Mouse (Mus musculus): ENCODE data around the gene B4galnt4. TPM values are rescaled to one million over a fixed set of nuclear protein-coding genes. Genes with fewer than 3 reads are reported as not detected.

B4galnt4 gene
- polyA plus RNA-seq, 1 experiment: 103 TPM

DNA sequence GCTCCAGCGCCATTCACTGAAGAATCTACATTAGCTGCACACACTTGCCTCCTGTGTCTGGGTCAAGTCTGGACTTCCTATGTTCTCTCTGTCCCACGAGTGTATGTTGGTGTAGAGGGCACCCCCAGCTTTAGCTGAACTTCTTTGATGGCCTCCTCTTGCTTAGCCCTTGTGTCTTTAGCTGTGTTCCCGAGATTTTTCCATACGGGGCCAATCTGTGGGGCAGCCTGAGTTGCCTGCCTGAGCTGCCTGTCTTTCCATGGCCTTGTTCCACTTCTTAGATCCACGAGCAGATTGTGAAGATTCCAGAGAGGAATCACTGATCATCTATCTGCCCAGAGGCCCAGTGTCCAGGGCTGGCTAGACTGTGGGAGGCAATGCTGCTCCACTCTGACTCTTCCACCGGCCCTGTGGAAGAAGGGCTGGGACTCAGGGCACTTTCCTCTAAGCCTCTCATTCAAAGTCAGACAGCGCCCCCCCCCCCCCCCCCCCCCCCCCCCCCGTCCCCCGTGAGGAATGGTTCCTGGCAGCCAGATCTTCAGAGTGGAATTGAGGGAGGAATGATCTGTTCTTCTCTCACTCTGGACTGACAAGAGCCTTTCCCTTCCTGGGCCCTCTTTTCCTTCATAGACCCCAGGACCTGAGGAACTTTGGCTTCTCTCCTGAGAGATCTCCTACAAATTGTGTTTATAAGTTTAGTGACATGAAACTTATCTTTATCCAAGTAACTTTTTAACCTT, 19.9 kb upstream of the B4galnt4 start:
- no peak for DNase-seq (ENCODE audit: extremely low spot score in 1 of 2, low spot score in 1 of 2)

DNA sequence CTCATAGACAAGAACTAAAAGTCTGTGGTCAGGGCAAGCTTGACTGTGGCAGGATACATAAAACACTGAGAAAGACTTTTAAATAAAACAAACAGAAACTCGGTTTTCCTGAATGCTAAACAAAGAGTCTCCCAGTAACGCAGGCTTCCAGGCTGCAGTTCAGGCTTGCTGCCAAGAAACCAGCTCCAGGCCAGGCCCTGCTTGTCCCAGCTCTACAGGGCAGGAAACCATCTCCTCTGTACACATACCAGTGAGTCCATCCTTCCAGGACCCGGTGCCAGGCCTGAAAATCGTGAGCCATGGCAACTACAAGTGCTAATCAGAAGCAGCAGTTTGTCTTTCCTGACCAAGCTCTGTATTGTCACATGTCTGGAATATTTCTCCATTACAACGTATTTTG, 19.2 kb upstream of the B4galnt4 start:
- no peak for DNase-seq (ENCODE audit: extremely low spot score in 1 of 2, low spot score in 1 of 2)

DNA sequence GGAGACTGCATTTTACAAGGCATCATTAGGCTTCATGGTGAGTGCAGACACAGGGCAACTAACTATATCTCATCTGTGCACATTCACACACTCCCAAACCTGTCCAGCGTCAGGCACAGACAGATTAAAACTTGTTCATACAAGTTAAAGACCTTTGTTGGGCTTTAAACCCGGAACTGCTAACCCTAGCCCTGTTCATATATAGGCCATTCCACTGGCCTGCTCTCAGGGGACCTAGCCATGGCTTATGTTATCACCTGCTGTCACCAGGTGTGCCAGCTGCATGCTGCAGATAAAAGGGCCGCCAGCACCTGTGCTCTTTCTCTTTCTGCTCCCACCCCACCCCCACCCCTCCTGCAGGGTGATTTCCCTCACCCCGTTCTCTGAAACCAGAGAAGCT, 18.4 kb upstream of the B4galnt4 start:
- DNase-seq (ENCODE audit: extremely low spot score in 1 of 2, low spot score in 1 of 2): no peak

DNA sequence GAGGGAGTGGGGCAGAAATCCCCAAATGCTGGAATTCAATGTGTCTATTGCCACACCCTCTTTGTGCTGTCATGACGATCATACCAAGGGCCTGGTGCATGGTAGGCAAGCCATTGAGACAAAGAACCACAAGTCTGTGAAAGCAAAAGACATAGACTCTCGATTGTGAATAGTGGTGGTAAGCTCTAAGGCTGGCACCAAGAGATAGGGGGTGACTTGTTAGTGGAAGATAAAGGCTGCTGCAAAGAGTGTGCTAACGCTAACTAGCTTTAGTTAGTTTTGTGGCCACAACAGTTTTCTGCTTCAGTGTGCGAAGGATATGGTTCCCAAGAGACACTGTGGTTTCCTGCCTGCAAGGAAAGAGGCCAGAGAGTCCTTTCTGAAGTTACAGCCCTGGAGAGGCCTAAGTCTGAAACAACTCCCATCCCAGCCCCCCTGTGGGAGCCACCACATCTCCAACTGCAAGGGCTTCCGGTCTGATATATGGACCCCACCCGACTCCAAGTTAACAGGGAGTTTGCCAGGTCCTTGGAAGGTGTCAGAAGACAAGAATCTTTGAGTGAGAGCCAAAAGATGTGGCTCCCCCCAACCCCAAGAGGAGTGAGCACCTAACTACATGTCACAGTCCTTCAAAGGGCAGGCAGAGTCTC, 13.8 kb upstream of the B4galnt4 start:
- no peak for DNase-seq (ENCODE audit: extremely low spot score in 1 of 2, low spot score in 1 of 2)

DNA sequence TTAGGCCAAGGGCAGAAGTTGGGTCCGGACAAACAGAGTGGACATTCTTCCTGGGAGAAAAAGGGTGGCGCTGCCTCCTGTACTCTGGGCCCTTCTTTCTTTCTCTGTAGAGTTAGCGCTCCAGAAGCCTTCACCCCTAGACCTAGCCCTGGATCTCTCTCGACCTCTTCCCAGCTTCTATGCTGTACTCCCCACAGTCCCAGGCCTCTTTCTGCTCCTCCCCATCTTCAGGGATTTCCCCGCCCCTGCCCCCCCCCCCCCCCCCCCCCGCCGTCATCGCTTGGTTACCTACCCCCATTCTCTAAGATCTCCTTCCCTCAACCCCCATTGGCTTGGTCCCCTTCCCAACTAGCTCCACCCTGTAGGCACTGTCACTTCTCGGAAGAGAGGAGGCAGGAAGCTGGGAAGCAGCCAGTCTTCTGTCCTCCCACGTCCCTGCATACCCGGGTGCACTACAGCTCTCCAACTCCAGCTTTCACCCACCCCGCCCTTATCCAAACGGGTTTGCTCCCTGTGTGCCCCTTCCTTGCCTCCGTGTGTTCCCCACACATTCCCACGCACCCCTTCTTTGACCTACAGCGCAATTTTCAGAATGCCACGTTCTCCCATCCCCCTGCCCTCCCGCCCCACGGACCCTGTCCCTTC, 13.2 kb upstream of the B4galnt4 start:
- peak in 1 of 2 experiments; percentile 84 for DNase-seq (ENCODE audit: extremely low spot score in 1 of 2, low spot score in 1 of 2)

DNA sequence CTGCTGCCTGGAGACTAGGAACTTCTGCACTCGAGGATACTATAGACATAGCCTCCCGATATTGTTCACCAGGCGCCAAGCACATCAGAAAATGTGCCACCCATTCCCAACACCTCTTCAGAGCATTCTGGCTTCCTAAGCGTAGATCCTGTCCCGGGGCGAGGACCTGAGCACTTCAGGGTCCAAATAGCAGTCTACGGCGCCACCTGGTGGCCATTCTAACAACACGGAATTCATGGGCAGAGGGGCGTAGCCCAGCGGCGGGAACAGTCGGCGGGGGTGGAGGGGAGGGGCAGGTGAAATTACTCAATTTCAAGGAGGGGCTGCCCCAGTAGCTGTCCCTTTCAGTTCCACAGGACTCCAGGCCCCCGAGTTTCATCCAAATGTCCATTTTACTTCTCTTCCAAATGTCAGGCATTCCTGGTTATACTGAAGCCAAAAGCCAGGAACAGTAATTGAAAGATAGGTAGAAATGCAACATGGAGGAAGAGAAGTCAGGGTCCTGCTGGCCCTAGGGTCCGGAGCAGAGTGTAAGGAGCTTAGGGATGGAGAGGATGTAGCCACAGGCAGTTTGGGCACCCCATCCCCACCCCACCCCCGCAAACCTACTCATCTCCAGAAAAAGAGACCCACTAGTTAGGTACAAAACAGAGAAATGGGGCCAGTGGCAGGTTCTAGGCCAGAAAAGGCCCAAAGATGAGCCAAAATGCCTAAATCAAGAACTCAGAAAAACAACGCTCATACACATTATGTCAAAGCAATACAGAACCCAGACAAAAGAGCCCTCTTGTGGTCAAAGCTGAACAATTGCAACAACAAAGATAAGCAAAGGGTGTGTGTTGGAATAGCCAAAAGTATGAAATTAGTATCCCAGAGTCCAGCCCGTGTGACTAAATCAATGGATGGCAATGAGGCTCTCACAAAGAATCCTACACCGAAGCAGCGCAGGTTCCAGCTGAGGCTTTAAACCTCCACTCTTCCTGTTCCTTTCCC, 12.4 kb upstream of the B4galnt4 start:
- peak; percentile 74 to 95 for DNase-seq (ENCODE audit: extremely low spot score in 1 of 2, low spot score in 1 of 2)

DNA sequence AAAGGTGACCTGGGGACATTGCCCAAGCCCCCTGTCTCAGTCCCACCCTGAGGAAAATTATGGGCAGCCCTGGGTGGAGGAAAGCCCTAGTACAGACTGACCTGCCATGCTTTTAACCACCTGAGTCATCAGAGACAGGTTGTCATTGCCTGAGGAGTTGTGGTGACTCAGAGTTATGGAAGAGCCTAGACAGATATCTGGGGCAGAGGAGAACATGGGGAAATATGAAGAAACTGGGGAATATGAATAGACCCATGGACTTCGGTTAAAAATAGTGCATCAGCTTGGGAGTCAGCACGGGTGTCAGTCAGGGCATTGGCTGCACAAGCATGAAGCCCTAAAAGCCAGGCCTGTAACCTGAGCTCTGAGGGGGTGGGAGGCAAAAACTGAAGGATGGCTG, 11.6 kb upstream of the B4galnt4 start:
- no peak for DNase-seq (ENCODE audit: extremely low spot score in 1 of 2, low spot score in 1 of 2)

DNA sequence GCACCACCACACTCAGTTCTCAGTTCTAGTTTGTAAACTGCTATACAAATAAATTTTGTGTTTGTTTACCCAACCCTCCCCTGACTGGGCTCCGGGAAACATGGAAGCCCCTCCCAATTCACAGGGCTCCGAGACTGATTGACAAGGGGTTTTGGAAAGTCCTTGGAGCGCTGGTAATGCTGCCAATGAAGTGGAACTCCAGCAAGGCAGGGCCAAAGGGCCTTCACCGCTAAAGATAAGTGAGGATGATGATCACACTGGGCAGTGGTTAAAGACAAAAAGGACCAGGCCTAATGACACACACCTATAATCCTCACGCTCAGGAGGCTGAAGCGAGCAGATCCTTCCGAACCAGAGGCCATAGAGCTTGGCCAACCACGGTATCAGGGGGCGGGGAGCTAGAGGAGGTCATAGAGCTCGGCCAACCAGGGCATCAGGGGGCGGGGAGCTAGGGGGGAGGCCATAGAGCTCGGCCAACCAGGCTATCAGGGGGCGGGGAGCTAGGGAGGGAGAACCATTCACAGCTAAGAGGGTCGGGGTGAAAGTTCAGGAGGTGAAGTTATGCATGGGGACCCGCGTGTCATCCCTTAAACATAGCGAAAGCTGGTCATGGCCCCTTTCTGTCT, 9.7 kb upstream of the B4galnt4 start:
- DNase-seq (ENCODE audit: extremely low spot score in 1 of 2, low spot score in 1 of 2): no peak

DNA sequence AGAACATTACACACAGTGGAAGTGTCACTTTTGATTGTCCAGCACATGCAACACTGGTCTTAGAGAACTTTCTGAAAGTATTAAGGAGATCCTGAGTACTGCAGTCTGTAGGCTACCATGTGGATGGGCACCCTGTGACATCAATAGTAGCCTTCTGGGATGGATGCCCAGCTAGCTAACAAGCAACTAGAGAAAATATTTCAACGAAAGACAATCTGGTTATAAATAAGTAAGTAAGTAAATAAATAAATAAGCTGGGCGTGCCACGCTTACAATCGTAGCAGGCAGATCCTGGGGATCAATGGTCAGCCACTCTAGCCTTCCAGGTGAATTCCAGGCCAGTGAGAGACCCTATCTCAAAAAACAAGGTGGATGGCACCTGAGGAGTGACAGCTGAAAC, 8.9 kb upstream of the B4galnt4 start:
- DNase-seq (ENCODE audit: extremely low spot score in 1 of 2, low spot score in 1 of 2): no peak

DNA sequence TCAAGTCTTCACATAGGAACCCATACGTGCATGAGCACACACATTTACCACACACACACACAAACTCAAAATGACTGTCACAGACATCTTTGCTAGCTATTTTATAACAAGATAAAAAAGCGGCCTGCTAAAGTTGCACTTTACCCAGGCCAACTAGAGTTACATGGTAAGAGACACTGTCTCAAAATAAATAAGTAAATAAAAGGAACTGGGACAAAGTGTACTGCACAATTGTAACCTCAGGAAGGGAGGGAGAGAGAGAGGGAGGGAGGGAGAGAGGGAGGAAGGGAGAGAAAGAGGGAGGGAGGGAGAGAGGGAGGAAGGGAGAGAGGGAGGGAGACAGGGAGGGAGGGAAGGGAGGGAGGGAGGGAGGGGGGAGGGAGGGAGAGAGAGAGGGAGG, 8.5 kb upstream of the B4galnt4 start:
- no peak for DNase-seq (ENCODE audit: extremely low spot score in 1 of 2, low spot score in 1 of 2)

DNA sequence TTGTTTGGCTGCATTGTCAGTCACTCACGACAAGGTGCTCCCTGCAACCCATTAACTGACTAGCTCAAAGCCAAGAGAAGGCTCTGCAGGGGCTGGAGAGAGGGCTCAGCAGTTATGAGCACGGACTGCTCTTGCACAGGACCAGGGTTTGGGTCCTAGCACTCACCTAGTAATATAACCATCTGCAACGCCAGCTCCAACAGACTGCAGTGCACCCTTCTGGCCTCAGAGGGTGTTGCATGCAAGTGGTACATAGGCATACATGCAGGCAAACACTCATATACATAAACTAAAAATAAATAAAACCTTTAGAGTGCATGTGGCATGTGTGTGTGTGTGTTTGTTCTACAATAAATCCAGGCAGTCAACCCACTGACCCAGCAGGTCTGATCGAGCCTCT, 5.1 kb upstream of the B4galnt4 start:
- no peak for DNase-seq (ENCODE audit: extremely low spot score in 1 of 2, low spot score in 1 of 2)

DNA sequence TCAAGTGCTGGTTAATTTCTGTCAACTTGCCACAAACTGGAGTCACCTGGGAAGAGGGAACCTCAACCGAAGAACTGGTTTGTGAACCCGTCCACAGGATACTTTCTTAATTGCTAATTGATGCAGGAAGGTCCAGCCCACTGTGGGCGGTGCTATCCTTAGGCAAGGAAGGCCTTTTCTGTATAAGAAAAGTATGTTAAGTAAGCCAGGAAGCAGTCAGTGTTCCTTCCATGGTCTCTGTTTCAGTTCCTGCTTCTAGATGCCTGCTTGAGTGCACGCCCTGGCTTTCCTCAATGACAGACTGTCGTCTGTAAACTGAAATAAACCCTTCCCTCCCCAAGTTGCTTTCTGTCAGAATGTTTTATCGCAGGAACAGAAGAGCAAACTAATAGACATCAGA, 3.9 kb upstream of the B4galnt4 start:
- no peak for DNase-seq (ENCODE audit: extremely low spot score in 1 of 2, low spot score in 1 of 2)

DNA sequence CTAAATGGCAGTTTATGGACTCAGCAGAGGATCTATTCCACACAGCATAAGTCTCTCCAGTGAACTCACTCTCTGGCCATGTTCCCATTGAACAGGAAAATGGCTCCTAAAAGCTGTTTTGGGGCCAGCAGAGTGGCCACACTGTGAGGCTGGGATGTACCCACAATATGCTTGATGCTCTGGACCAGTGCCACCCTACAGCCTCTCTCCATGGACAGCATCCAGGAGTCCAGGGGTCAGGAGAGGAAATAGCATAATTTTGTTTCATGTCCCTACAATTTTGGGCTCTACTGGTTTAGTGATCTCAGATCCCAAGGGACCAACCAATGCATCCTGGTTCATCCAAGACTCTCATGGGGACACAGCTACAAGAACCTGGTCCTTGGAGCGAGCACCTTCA, 3.4 kb upstream of the B4galnt4 start:
- DNase-seq (ENCODE audit: extremely low spot score in 1 of 2, low spot score in 1 of 2): no peak

DNA sequence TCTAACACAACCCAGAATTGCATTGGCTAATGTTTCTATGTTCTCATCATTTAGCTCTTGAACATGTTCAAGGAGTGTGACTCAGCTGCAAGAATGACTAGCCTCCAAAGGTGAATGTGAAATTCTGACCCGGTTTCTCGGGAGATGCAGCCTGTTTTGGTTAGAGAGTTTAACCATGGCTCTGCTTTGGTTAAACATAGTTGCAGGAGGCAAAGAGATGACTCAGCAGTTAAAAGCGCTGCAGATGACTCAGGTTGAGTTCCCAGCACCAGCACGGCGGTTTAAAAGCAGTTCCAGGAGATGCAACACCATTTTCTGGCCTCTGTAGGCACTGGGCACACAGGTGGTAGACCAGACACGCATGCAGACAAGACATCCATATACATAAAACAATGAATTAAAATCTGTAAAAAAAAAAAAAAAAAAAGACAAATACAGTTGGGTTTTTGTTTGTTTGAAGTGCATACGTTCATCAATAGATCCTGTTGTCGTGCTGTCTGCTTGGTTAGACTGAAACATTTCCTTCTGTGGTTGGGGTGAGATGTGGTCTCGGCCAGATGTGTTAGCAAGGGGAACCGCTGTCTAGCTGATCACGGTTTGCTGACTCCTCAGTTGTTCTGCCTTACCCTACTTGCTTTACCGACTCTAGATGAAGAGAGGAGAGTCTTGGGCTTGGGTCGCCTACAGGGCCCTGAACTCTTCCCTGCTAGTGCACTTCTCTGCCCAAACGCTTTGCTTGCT, 2.1 kb upstream of the B4galnt4 start:
- DNase-seq (ENCODE audit: extremely low spot score in 1 of 2, low spot score in 1 of 2): no peak

DNA sequence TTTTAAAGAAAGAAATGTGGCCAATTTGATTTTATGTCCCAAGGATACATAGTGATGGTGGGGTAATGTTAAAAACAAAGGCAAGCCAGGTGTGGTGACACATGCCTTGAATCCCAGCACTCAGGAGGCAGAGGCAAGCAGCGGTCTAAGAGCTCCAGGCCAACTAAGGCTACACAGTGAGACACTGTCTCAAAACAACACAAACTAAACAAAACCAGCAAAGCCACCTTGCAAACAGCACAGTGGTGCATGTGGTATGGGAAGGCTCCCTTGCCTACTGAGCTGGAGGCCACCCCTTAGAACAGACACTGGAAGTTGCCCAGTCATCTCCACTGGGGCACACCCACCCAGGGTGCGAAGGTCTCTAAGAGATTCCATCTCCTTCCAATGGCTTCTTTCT, 975 bp upstream of the B4galnt4 start:
- DNase-seq (ENCODE audit: extremely low spot score in 1 of 2, low spot score in 1 of 2): no peak

DNA sequence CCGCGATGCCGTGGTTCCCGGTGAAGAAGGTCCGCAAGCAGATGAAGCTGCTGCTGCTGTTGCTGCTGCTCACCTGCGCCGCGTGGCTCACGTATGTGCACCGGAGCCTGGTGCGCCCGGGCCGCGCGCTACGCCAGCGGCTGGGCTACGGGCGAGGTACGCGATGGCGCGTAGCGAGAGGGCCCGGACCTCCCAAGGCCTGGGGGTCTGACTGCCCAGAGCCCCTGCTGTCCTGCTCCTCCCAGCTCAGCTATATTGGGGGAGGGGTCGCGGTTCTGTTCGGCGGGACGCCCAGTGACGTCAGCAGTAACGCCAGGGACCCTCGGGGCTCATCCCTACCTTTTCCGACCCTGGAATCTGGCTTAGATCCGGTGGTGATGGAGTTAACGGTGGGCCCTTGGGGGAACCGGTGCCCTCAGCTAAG, 377 bp downstream of the B4galnt4 start:
- DNase-seq (ENCODE audit: extremely low spot score in 1 of 2, low spot score in 1 of 2): no peak

DNA sequence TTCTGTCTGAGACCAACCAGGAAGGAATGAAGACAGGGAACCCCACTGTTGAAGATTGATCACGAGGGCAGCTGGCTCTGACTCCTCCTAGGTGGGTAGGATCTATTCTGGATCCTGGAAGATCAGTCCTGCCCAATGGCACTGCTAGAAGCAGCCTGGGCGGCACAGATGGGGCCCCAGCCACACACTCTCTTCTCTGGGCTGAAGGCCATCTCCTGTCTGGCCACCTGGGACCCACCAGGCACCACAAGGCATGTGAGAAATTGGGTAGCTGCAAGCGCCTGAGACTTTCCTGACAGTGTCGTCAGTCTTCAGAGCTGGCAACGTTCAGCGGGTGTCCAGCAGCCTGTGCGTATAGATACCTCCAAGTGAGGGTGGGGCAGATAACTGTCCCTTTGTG, 1.6 kb downstream of the B4galnt4 start:
- no peak for DNase-seq (ENCODE audit: extremely low spot score in 1 of 2, low spot score in 1 of 2)

DNA sequence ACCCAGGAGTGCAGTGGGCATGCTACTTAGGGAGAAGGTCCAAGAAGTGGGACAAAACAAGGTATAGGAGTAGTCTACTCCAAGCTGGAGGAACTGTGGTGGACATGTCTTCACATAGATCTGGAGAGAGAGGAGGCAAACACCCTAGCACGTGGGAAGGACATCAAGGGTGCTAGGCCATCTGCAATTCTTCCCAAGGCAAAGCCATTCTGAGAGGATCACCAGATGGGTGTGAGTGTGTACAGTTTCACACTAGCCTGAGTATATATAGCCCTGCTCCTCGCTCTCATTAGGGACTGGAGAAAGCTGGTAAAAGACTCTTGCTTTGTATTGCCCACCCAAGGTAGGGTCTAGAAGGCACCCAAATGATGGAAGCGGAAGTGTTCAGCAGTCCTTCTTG, 2.4 kb downstream of the B4galnt4 start:
- peak in 1 of 2 experiments; percentile 48 for DNase-seq (ENCODE audit: extremely low spot score in 1 of 2, low spot score in 1 of 2)

DNA sequence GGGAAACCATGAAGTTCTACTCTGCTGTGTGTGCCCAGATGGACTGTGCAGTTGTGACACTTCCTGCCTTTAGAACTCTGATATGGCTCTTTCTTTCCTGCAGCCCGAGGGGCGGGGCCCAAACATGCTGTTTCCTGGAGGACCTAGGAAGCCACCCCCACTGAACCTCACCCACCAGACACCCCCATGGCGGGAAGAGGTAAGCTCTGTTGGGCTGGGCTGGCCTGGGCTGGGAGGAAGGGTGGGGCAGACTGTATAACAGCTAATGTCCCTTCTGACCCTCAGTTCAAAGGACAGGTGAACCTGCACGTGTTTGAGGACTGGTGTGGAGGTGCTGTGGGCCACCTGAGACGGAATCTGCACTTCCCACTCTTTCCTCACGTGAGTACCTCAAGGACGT, 3.3 kb downstream of the B4galnt4 start:
- DNase-seq (ENCODE audit: extremely low spot score in 1 of 2, low spot score in 1 of 2): no peak

DNA sequence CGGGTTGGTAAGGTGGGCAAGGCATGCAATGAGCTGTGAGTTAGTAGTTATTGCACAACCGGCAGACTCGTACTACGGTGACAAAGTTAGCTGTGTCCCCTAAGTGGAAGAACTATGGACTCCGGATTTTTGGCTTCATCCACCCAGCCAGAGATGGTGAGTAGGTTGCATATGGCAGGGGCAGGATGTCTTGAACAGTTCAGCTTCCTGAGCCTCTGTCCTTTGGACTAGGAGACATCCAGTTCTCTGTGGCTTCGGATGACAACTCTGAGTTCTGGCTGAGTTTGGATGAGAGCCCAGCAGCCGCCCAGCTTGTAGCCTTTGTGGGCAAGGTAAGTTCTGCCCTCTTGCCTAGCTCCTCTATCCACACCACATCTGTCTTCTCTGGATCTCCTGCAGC, 3.7 kb downstream of the B4galnt4 start:
- no peak for DNase-seq (ENCODE audit: extremely low spot score in 1 of 2, low spot score in 1 of 2)

All from frontal cortex, adult 2 months (tissue).